Mouse (Mus musculus): ENCODE measurements around the gene Lsp1. TPM values are rescaled to one million over a fixed set of nuclear protein-coding genes. Genes with fewer than 3 reads are reported as not detected.

Lsp1 gene
- polyA plus RNA-seq, 1 experiment from 2014 or later: 22.8 TPM

- no peak overlapping the region for H3K4me2 ChIP-seq (ENCODE audit: low read depth, severe bottlenecking)
- DNase-seq (ENCODE audit: low spot score) (peak; percentile 78), ATAC-seq (ENCODE audit: insufficient number of reproducible peaks, low FRiP score, low TSS enrichment, low read depth) (peak; percentile 71; the same call in 1 of the 2 replicates)
- H3K27ac ChIP-seq (replicated peaks; ENCODE audit: low read depth, low read length): peak overlapping the region; percentile 54
- no peak overlapping the region for H3K4me3 ChIP-seq (ENCODE audit: low read depth, low read length)
- H3K27me3 ChIP-seq (ENCODE audit: control insufficient read depth, insufficient read depth, low read length): no peaks in the 10 kb centered on the region
- H3K36me3 ChIP-seq (ENCODE audit: control insufficient read depth, insufficient read depth, low read length): no peaks in the 10 kb centered on the region
- H3K4me1 ChIP-seq (ENCODE audit: control insufficient read depth, insufficient read depth, low read length): peaks cover 18% of the 10 kb centered on the region
- H3K9ac ChIP-seq (ENCODE audit: low read length): 0 out of 2 replicates have a peak overlapping the region, but pooled peaks have one; percentile 24
- no peaks in the 10 kb centered on the region for H3K9me3 ChIP-seq (ENCODE audit: control insufficient read depth, low read length)
- 42% methylated on average over 5 of the region's 5 CpGs for WGBS
These were observed 19.9 kb upstream of the Lsp1 start for GRCm38 (mm10) chr7:142440657-142441114.

GRCm38 (mm10) chr7:142441585-142441984, 19.0 kb upstream of the Lsp1 start, which contains the start of gene Tnni2:
Gene Tnni2 (plus strand): TSS chr7:142441808.
- Histone ChIP-seq H3K27me3 (ENCODE audit: control insufficient read depth, insufficient read depth, low read length) (no peaks in the 10 kb centered on the region), H3K9ac (ENCODE audit: low read length) (0 out of 2 replicates have a peak within 1 kb of the TSS, but pooled peaks have one; percentile 24), H3K9me3 (ENCODE audit: control insufficient read depth, low read length) (no peaks in the 10 kb centered on the region), H3K36me3 (ENCODE audit: control insufficient read depth, insufficient read depth, low read length) (no peaks in the 10 kb centered on the region), H3K27ac (replicated peaks; ENCODE audit: low read depth, low read length) (peak within 1 kb of the TSS; percentile 54), H3K4me1 (ENCODE audit: control insufficient read depth, insufficient read depth, low read length) (peaks cover 18% of the 10 kb centered on the region), H3K4me3 (ENCODE audit: low read depth, low read length) (no peak within 1 kb of the TSS), H3K4me2 (ENCODE audit: low read depth, severe bottlenecking) (no peak within 1 kb of the TSS)
- 72% methylated on average over 9 of the region's 9 CpGs for WGBS
- DNase-seq (ENCODE audit: low spot score) (no peak), ATAC-seq (ENCODE audit: insufficient number of reproducible peaks, low FRiP score, low TSS enrichment, low read depth) (no peak)

- Histone ChIP-seq H3K4me1 (ENCODE audit: control insufficient read depth, insufficient read depth, low read length) (peaks cover 18% of the 10 kb centered on the region), H3K36me3 (ENCODE audit: control insufficient read depth, insufficient read depth, low read length) (no peaks in the 10 kb centered on the region), H3K27me3 (ENCODE audit: control insufficient read depth, insufficient read depth, low read length) (no peaks in the 10 kb centered on the region), H3K9me3 (ENCODE audit: control insufficient read depth, low read length) (no peaks in the 10 kb centered on the region), H3K4me3 (ENCODE audit: low read depth, low read length) (no peak overlapping the region), H3K4me2 (ENCODE audit: low read depth, severe bottlenecking) (no peak overlapping the region), H3K9ac (ENCODE audit: low read length) (no peak overlapping the region), H3K27ac (replicated peaks; ENCODE audit: low read depth, low read length) (no peak overlapping the region)
- no peak for ATAC-seq (ENCODE audit: insufficient number of reproducible peaks, low FRiP score, low TSS enrichment, low read depth)
- 74% methylated on average over 9 of the region's 9 CpGs for WGBS
- DNase-seq (ENCODE audit: low spot score): no peak
These were observed 18.3 kb upstream of the Lsp1 start for GRCm38 (mm10) chr7:142442081-142442907.

- peaks cover 18% of the 10 kb centered on the region for H3K4me1 ChIP-seq (ENCODE audit: control insufficient read depth, insufficient read depth, low read length)
- no peak overlapping the region for H3K27ac ChIP-seq (replicated peaks; ENCODE audit: low read depth, low read length)
These were observed 17.6 kb upstream of the Lsp1 start for GRCm38 (mm10) chr7:142442908-142443420.

GRCm38 (mm10) chr7:142443474-142443873, 17.1 kb upstream of the Lsp1 start:
- WGBS: 82% methylated on average over 5 of the region's 5 CpGs
- Histone ChIP-seq H3K4me3 (ENCODE audit: low read depth, low read length) (no peak overlapping the region), H3K4me2 (ENCODE audit: low read depth, severe bottlenecking) (no peak overlapping the region), H3K36me3 (ENCODE audit: control insufficient read depth, insufficient read depth, low read length) (no peaks in the 10 kb centered on the region), H3K27ac (replicated peaks; ENCODE audit: low read depth, low read length) (no peak overlapping the region), H3K4me1 (ENCODE audit: control insufficient read depth, insufficient read depth, low read length) (peaks cover 18% of the 10 kb centered on the region), H3K9ac (ENCODE audit: low read length) (no peak overlapping the region), H3K27me3 (ENCODE audit: control insufficient read depth, insufficient read depth, low read length) (no peaks in the 10 kb centered on the region), H3K9me3 (ENCODE audit: control insufficient read depth, low read length) (no peaks in the 10 kb centered on the region)
- DNase-seq (ENCODE audit: low spot score) (no peak), ATAC-seq (ENCODE audit: insufficient number of reproducible peaks, low FRiP score, low TSS enrichment, low read depth) (no peak)

More at GRCm38 (mm10) chr7:142442908-142443420, 17.6 kb upstream of the Lsp1 start:
- no peak overlapping the region for H3K4me3 ChIP-seq (ENCODE audit: low read depth, low read length)
- H3K27me3 ChIP-seq (ENCODE audit: control insufficient read depth, insufficient read depth, low read length): no peaks in the 10 kb centered on the region
- no peak overlapping the region for H3K4me2 ChIP-seq (ENCODE audit: low read depth, severe bottlenecking)
- DNase-seq (ENCODE audit: low spot score): no peak
- H3K36me3 ChIP-seq (ENCODE audit: control insufficient read depth, insufficient read depth, low read length): no peaks in the 10 kb centered on the region
- H3K9ac ChIP-seq (ENCODE audit: low read length): no peak overlapping the region
- ATAC-seq (ENCODE audit: insufficient number of reproducible peaks, low FRiP score, low TSS enrichment, low read depth): no peak
- WGBS: 94% methylated on average over 7 of the region's 7 CpGs
- no peaks in the 10 kb centered on the region for H3K9me3 ChIP-seq (ENCODE audit: control insufficient read depth, low read length)

- 95% methylated on average over 6 of the region's 6 CpGs for WGBS
- Histone ChIP-seq H3K27ac (replicated peaks; ENCODE audit: low read depth, low read length) (no peak overlapping the region), H3K4me3 (ENCODE audit: low read depth, low read length) (no peak overlapping the region), H3K9me3 (ENCODE audit: control insufficient read depth, low read length) (no peaks in the 10 kb centered on the region), H3K4me1 (ENCODE audit: control insufficient read depth, insufficient read depth, low read length) (peaks cover 18% of the 10 kb centered on the region), H3K4me2 (ENCODE audit: low read depth, severe bottlenecking) (no peak overlapping the region), H3K9ac (ENCODE audit: low read length) (no peak overlapping the region), H3K27me3 (ENCODE audit: control insufficient read depth, insufficient read depth, low read length) (no peaks in the 10 kb centered on the region), H3K36me3 (ENCODE audit: control insufficient read depth, insufficient read depth, low read length) (no peaks in the 10 kb centered on the region)
- ATAC-seq (ENCODE audit: insufficient number of reproducible peaks, low FRiP score, low TSS enrichment, low read depth) (no peak), DNase-seq (ENCODE audit: low spot score) (no peak)
These were observed 16.4 kb upstream of the Lsp1 start for GRCm38 (mm10) chr7:142444171-142444570.

- no peak overlapping the region for H3K4me3 ChIP-seq (ENCODE audit: low read depth, low read length)
- H3K9me3 ChIP-seq (ENCODE audit: control insufficient read depth, low read length): no peaks in the 10 kb centered on the region
- H3K9ac ChIP-seq (ENCODE audit: low read length): no peak overlapping the region
- H3K4me2 ChIP-seq (ENCODE audit: low read depth, severe bottlenecking): no peak overlapping the region
- DNase-seq (ENCODE audit: low spot score): no peak
- H3K27me3 ChIP-seq (ENCODE audit: control insufficient read depth, insufficient read depth, low read length): no peaks in the 10 kb centered on the region
- no peak for ATAC-seq (ENCODE audit: insufficient number of reproducible peaks, low FRiP score, low TSS enrichment, low read depth)
- WGBS: 92% methylated on average over 6 of the region's 6 CpGs
- H3K27ac ChIP-seq (replicated peaks; ENCODE audit: low read depth, low read length): no peak overlapping the region
- peaks cover 18% of the 10 kb centered on the region for H3K4me1 ChIP-seq (ENCODE audit: control insufficient read depth, insufficient read depth, low read length)
- H3K36me3 ChIP-seq (ENCODE audit: control insufficient read depth, insufficient read depth, low read length): no peaks in the 10 kb centered on the region
These were observed 15.3 kb upstream of the Lsp1 start for GRCm38 (mm10) chr7:142445324-142445723.

GRCm38 (mm10) chr7:142446264-142446663, 14.3 kb upstream of the Lsp1 start:
- 89% methylated on average over 4 of the region's 4 CpGs for WGBS
- ATAC-seq (ENCODE audit: insufficient number of reproducible peaks, low FRiP score, low TSS enrichment, low read depth) (no peak), DNase-seq (ENCODE audit: low spot score) (no peak)

More at GRCm38 (mm10) chr7:142446264-142446663, 14.3 kb upstream of the Lsp1 start:
- H3K4me3 ChIP-seq (ENCODE audit: low read depth, low read length): no peak overlapping the region
- H3K4me2 ChIP-seq (ENCODE audit: low read depth, severe bottlenecking): no peak overlapping the region
- no peaks in the 10 kb centered on the region for H3K36me3 ChIP-seq (ENCODE audit: control insufficient read depth, insufficient read depth, low read length)
- H3K27ac ChIP-seq (replicated peaks; ENCODE audit: low read depth, low read length): no peak overlapping the region
- no peaks in the 10 kb centered on the region for H3K9me3 ChIP-seq (ENCODE audit: control insufficient read depth, low read length)
- no peak overlapping the region for H3K9ac ChIP-seq (ENCODE audit: low read length)
- H3K27me3 ChIP-seq (ENCODE audit: control insufficient read depth, insufficient read depth, low read length): no peaks in the 10 kb centered on the region
- peaks cover 13% of the 10 kb centered on the region for H3K4me1 ChIP-seq (ENCODE audit: control insufficient read depth, insufficient read depth, low read length)

All from limb, embryonic 11.5 days (tissue).